ENCODE assay signal across 18 mouse cellular contexts in the genomic region with DNA sequence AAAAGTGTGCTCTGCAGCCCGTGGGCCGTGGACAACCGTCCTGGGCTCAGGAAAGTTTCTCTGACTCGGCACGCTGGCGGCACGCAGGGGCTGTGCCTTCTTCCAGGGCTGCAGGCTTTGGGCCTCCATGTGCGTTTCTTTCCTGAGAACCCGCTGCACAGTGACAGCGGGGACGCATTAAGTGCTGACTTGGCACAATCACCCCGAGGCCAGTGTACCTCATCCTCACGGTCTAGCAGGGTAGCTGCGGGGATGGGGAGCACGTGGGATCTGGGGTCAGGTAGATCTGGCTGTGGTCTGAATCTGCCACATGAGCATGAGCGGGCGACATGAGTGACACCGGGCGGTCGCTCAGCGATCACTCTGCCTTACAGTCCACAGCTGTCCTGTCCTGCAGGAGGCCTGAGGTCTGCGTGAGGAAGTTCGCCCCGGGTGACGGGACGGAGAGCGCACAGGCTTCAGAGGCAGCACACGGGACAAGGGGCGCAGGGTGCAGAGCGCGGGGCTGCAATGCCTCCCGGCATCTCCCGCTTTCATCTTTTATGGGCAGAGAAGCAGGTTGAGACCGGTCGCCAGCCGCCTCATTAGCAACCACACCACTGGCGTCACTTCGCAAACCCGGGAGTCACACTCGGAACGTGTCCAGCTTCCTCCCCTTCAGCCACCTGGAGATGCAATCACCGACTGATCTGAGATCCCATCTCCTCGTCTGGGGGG. TPM values are rescaled to one million over a fixed set of nuclear protein-coding genes. Genes with fewer than 3 reads are reported as not detected.
DNase-seq lines count a peak whose midpoint lies in the region; ATAC-seq and TF ChIP-seq lines count a peak whose summit lies in the region.
"Had no signal": no experiment of that assay in that cellular context is flagged by ENCODE, and none has a peak within 500 bp of the region (broad histone marks: within the 10 kb centered on the region; RNA-seq: fewer than 3 reads in every experiment).

No protein-coding gene starts in this region.

- H3K4me1 ChIP-seq in kidney, embryonic 14.5 days (ENCODE audit: control insufficient read depth, insufficient read depth, low read length) = no peaks in the 10 kb centered on the region
- no peaks in the 10 kb centered on the region for H3K4me1 ChIP-seq in ES-E14 (ENCODE audit: control insufficient read depth in 2 of 2, insufficient read depth in 2 of 2, low read length in 2 of 2, poor library complexity in 1 of 2)
- H3K4me1 ChIP-seq in limb, embryonic 13.5 days = peaks cover 31% of the 10 kb centered on the region
- H3K4me1 ChIP-seq in forebrain, embryonic 14.5 days (ENCODE audit: control insufficient read depth, insufficient read depth, low read length) = no peaks in the 10 kb centered on the region
- H3K4me1 ChIP-seq: forebrain, embryonic 15.5 days had no signal

- peak; percentile 16 for DNase-seq in embryo, embryonic 11 days
- DNase-seq in embryo, embryonic 9.5 days (ENCODE audit: extremely low spot score) = no peak
- no peak for DNase-seq in kidney, adult 18-20 months
- no peak for DNase-seq in ES-E14 (ENCODE audit: low read depth, low spot score)
- no peak for DNase-seq in forebrain, embryonic 14.5 days (ENCODE audit: low spot score)
- no peak for DNase-seq in gastrocnemius, postnatal 25 days
- DNase-seq: cerebellum, postnatal 14 days; gastrocnemius, postnatal 36 days; kidney, adult 11 months; liver; lung, postnatal 10 days; midbrain, embryonic 14.5 days had no signal

- ATAC-seq in kidney, embryonic 14.5 days (ENCODE audit: low FRiP score, low TSS enrichment) = no peak; the same call in 1 of the 2 replicates
- ATAC-seq in limb, embryonic 13.5 days (ENCODE audit: low FRiP score, low read depth) = peak; percentile 38; the same call in 1 of the 2 replicates
- no peak for ATAC-seq in forebrain, embryonic 14.5 days
- ATAC-seq: forebrain, embryonic 15.5 days had no signal

- H3K27ac ChIP-seq in kidney, embryonic 14.5 days (ENCODE audit: low read depth, low read length) = no peak overlapping the region
- H3K27ac ChIP-seq in ES-E14 (ENCODE audit: insufficient read depth, low read depth, low read length, poor library complexity, severe bottlenecking) = no peak overlapping the region
- H3K27ac ChIP-seq in limb, embryonic 13.5 days = no peak overlapping the region; the same call in 1 of the 2 replicates
- H3K27ac ChIP-seq in forebrain, embryonic 14.5 days (ENCODE audit: low read depth, low read length) = no peak overlapping the region
- H3K27ac ChIP-seq: embryonic facial prominence, embryonic 15.5 days; forebrain, embryonic 15.5 days had no signal

- 29% methylated on average over 42 of the region's 43 CpGs for WGBS in kidney, embryonic 14.5 days
- WGBS in limb, embryonic 13.5 days = 18% methylated on average over 43 of the region's 43 CpGs
- WGBS in forebrain, embryonic 14.5 days = 61% methylated on average over 43 of the region's 43 CpGs

- no peaks in the 10 kb centered on the region for H3K36me3 ChIP-seq in kidney, embryonic 14.5 days (ENCODE audit: control insufficient read depth, insufficient read depth, low read length)
- H3K36me3 ChIP-seq in ES-E14 (ENCODE audit: control insufficient read depth, insufficient read depth, low read length, poor library complexity, severe bottlenecking) = no peaks in the 10 kb centered on the region
- no peaks in the 10 kb centered on the region for H3K36me3 ChIP-seq in limb, embryonic 13.5 days
- H3K36me3 ChIP-seq in forebrain, embryonic 14.5 days (ENCODE audit: control insufficient read depth, insufficient read depth, low read length) = no peaks in the 10 kb centered on the region
- H3K36me3 ChIP-seq: embryonic facial prominence, embryonic 15.5 days; forebrain, embryonic 15.5 days had no signal

- H3K27me3 ChIP-seq in kidney, embryonic 14.5 days (ENCODE audit: control insufficient read depth, insufficient read depth, low read length) = peaks cover 6% of the 10 kb centered on the region; the same call in 1 of the 2 replicates
- peaks cover 19% of the 10 kb centered on the region for H3K27me3 ChIP-seq in limb, embryonic 13.5 days
- H3K27me3 ChIP-seq in forebrain, embryonic 14.5 days (replicated peaks; ENCODE audit: control insufficient read depth, insufficient read depth, low read length) = no peaks in the 10 kb centered on the region
- H3K27me3 ChIP-seq: forebrain, embryonic 15.5 days had no signal

- peak overlapping the region; percentile 21 for H3K4me2 ChIP-seq in kidney, embryonic 14.5 days (replicated peaks; ENCODE audit: low read depth, low read length)
- H3K4me2 ChIP-seq in limb, embryonic 13.5 days (replicated peaks) = peak overlapping the region; percentile 57
- H3K4me2 ChIP-seq in forebrain, embryonic 14.5 days (ENCODE audit: low read length) = no peak overlapping the region
- H3K4me2 ChIP-seq: embryonic facial prominence, embryonic 15.5 days; forebrain, embryonic 15.5 days had no signal

- no peak overlapping the region for H3K4me3 ChIP-seq in kidney, embryonic 14.5 days (ENCODE audit: low read length)
- H3K4me3 ChIP-seq in ES-E14 (ENCODE audit: insufficient read depth in 1 of 2, low read depth in 1 of 2, low read length in 2 of 2, poor library complexity in 1 of 2, severe bottlenecking in 1 of 2) = peak overlapping the region; percentile 56 to 67
- peak overlapping the region; percentile 20; the same call in 1 of the 2 replicates for H3K4me3 ChIP-seq in limb, embryonic 13.5 days
- H3K4me3 ChIP-seq in forebrain, embryonic 14.5 days (ENCODE audit: low read depth, low read length) = no peak overlapping the region
- H3K4me3 ChIP-seq: embryonic facial prominence, embryonic 15.5 days; forebrain, embryonic 15.5 days had no signal

- no peaks in the 10 kb centered on the region; the same call in 1 of the 2 replicates for H3K9me3 ChIP-seq in kidney, embryonic 14.5 days (ENCODE audit: control insufficient read depth, low read length)
- no peaks in the 10 kb centered on the region for H3K9me3 ChIP-seq in ES-E14 (ENCODE audit: control insufficient read depth, insufficient read depth, low read depth, low read length)
- H3K9me3 ChIP-seq in limb, embryonic 13.5 days = no peaks in the 10 kb centered on the region
- no peaks in the 10 kb centered on the region for H3K9me3 ChIP-seq in forebrain, embryonic 14.5 days (replicated peaks; ENCODE audit: control insufficient read depth, low read length)
- H3K9me3 ChIP-seq: embryonic facial prominence, embryonic 15.5 days; forebrain, embryonic 15.5 days had no signal

- in situ Hi-C loops in ES-E14 (cut with MboI; ENCODE audit: low sequenced_read_pairs in 2 of 2, unreplicated experiment in 2 of 2) = no loop called here

- no peak overlapping the region for H3K9ac ChIP-seq in kidney, embryonic 14.5 days (ENCODE audit: low read depth, low read length)
- H3K9ac ChIP-seq in ES-E14 (ENCODE audit: insufficient read depth, low read depth, low read length, poor library complexity, severe bottlenecking) = peak overlapping the region; percentile 32; the same call in 1 of the 2 replicates
- H3K9ac ChIP-seq in limb, embryonic 13.5 days = peak overlapping the region; percentile 43; the same call in 1 of the 2 replicates
- H3K9ac ChIP-seq in forebrain, embryonic 14.5 days (ENCODE audit: low read length) = no peak overlapping the region
- H3K9ac ChIP-seq: embryonic facial prominence, embryonic 15.5 days; forebrain, embryonic 15.5 days had no signal

TF ChIP-seq in ES-E14, 5 proteins besides CTCF, POLR2A, EP300 and RAD21:
- TF ChIP-seq MAFK (IDR thresholded peaks at IDR 0.05; ENCODE audit: insufficient read depth, low read depth, low read length) (peak; percentile 95), ZC3H11A (IDR thresholded peaks at IDR 0.05; ENCODE audit: borderline replicate concordance, low read depth, low read length) (no peak)

RNA-seq across cellular contexts. Expression of a gene that starts 22.3 kb away (rescaled TPM):
- 0.41 and 0.74 TPM in 2 replicates for polyA plus RNA-seq in kidney, embryonic 14.5 days (2014; fragmentation: Nextera tagmentation; extraction: Ambion mirVana)
- total RNA-seq in ES-E14 (2012; rRNA removed) = 0.49 and 0.90 TPM in 2 replicates
- 0.74 and 1.3 TPM in 2 replicates for polyA plus RNA-seq in limb, embryonic 13.5 days (2015; fragmentation: Nextera tagmentation; extraction: Ambion mirVana)
- polyA plus RNA-seq in forebrain, embryonic 14.5 days (2014; fragmentation: Nextera tagmentation; extraction: Ambion mirVana) = 0.45 and 0.55 TPM in 2 replicates
- total RNA-seq in gastrocnemius, postnatal 25 days (2021) = not detected
- total RNA-seq: gastrocnemius, postnatal 36 days; layer of hippocampus, postnatal 10 days had no signal

RNA-seq across cellular contexts. Expression of a gene that starts 26.4 kb away (rescaled TPM):
- polyA plus RNA-seq in kidney, embryonic 14.5 days (2014; fragmentation: Nextera tagmentation; extraction: Ambion mirVana) = not detected in 2 replicates
- not detected in 2 replicates for total RNA-seq in ES-E14 (2012; rRNA removed)
- polyA plus RNA-seq in limb, embryonic 13.5 days (2015; fragmentation: Nextera tagmentation; extraction: Ambion mirVana) = not detected in 2 replicates
- not detected in 2 replicates for polyA plus RNA-seq in forebrain, embryonic 14.5 days (2014; fragmentation: Nextera tagmentation; extraction: Ambion mirVana)
- total RNA-seq in gastrocnemius, postnatal 25 days (2021) = not detected
- total RNA-seq: gastrocnemius, postnatal 36 days; layer of hippocampus, postnatal 10 days had no signal
- polyA plus RNA-seq: forebrain, embryonic 15.5 days; midbrain, embryonic 14.5 days; thymus, postnatal 0 days had no signal

RNA-seq across cellular contexts. Expression of a gene that starts 32.9 kb away (rescaled TPM):
- not detected in 2 replicates for polyA plus RNA-seq in kidney, embryonic 14.5 days (2014; fragmentation: Nextera tagmentation; extraction: Ambion mirVana)
- not detected in 2 replicates for total RNA-seq in ES-E14 (2012; rRNA removed)
- not detected in 2 replicates for polyA plus RNA-seq in limb, embryonic 13.5 days (2015; fragmentation: Nextera tagmentation; extraction: Ambion mirVana)
- polyA plus RNA-seq in forebrain, embryonic 14.5 days (2014; fragmentation: Nextera tagmentation; extraction: Ambion mirVana) = not detected in 2 replicates
- total RNA-seq in gastrocnemius, postnatal 25 days (2021) = not detected
- total RNA-seq: gastrocnemius, postnatal 36 days; layer of hippocampus, postnatal 10 days had no signal
- polyA plus RNA-seq: forebrain, embryonic 15.5 days; midbrain, embryonic 14.5 days; thymus, postnatal 0 days had no signal

RNA-seq across cellular contexts. Expression of a gene that starts 42.0 kb away (rescaled TPM):
- 41.3 and 51.8 TPM in 2 replicates for polyA plus RNA-seq in kidney, embryonic 14.5 days (2014; fragmentation: Nextera tagmentation; extraction: Ambion mirVana)
- 21.2 and 32.7 TPM in 2 replicates for total RNA-seq in ES-E14 (2012; rRNA removed)
- 89.3 and 96.0 TPM in 2 replicates for polyA plus RNA-seq in limb, embryonic 13.5 days (2015; fragmentation: Nextera tagmentation; extraction: Ambion mirVana)
- 72.6 and 73.6 TPM in 2 replicates for polyA plus RNA-seq in forebrain, embryonic 14.5 days (2014; fragmentation: Nextera tagmentation; extraction: Ambion mirVana)
- 10 to 100 TPM; 81.7 to 84.9 TPM for total RNA-seq in gastrocnemius, postnatal 25 days (2021)

RNA-seq across cellular contexts. Expression of a gene that starts 42.3 kb away (rescaled TPM):
- not detected in 2 replicates for polyA plus RNA-seq in kidney, embryonic 14.5 days (2014; fragmentation: Nextera tagmentation; extraction: Ambion mirVana)
- not detected in 2 replicates for total RNA-seq in ES-E14 (2012; rRNA removed)
- not detected in 2 replicates for polyA plus RNA-seq in limb, embryonic 13.5 days (2015; fragmentation: Nextera tagmentation; extraction: Ambion mirVana)
- polyA plus RNA-seq in forebrain, embryonic 14.5 days (2014; fragmentation: Nextera tagmentation; extraction: Ambion mirVana) = not detected in 2 replicates
- not detected for total RNA-seq in gastrocnemius, postnatal 25 days (2021)
- total RNA-seq: gastrocnemius, postnatal 36 days; layer of hippocampus, postnatal 10 days had no signal
- polyA plus RNA-seq: forebrain, embryonic 15.5 days; midbrain, embryonic 14.5 days; thymus, postnatal 0 days had no signal

Comparison
In these comparisons a context has a peak if more than half of its experiments do, and no peak if none do; other contexts are left out.
1. H3K4me3 ChIP-seq: peak in ES-E14 (2 of 2) and limb, embryonic 13.5 days (single experiment); none in kidney, embryonic 14.5 days (single experiment) and forebrain, embryonic 14.5 days (single experiment).
2. H3K9ac ChIP-seq: peak in ES-E14 (single experiment) and limb, embryonic 13.5 days (single experiment); none in kidney, embryonic 14.5 days (single experiment) and forebrain, embryonic 14.5 days (single experiment).